Mouse (Mus musculus): ENCODE measurements around the gene Erbb2.

Erbb2 gene

GRCm38 (mm10) chr11:98385638-98386585 is 26.4 kb upstream of the Erbb2 start, which contains the start of gene Pnmt:
Gene Pnmt (plus strand): TSS chr11:98386450.
- DNase-seq (ENCODE audit: low spot score) = no peak

- no peak for DNase-seq (ENCODE audit: low spot score)
Observed at GRCm38 (mm10) chr11:98386596-98386995, 25.7 kb upstream of the Erbb2 start.

- no peak for DNase-seq (ENCODE audit: low spot score)
Observed at GRCm38 (mm10) chr11:98387056-98387577, 25.2 kb upstream of the Erbb2 start.

GRCm38 (mm10) chr11:98388282-98388681 is 24.0 kb upstream of the Erbb2 start:
- DNase-seq (ENCODE audit: low spot score) = no peak

GRCm38 (mm10) chr11:98389221-98389780 is 23.0 kb upstream of the Erbb2 start:
- no peak for DNase-seq (ENCODE audit: low spot score)

- no peak for DNase-seq (ENCODE audit: low spot score)
Observed at GRCm38 (mm10) chr11:98390141-98390540, 22.1 kb upstream of the Erbb2 start.

DNA sequence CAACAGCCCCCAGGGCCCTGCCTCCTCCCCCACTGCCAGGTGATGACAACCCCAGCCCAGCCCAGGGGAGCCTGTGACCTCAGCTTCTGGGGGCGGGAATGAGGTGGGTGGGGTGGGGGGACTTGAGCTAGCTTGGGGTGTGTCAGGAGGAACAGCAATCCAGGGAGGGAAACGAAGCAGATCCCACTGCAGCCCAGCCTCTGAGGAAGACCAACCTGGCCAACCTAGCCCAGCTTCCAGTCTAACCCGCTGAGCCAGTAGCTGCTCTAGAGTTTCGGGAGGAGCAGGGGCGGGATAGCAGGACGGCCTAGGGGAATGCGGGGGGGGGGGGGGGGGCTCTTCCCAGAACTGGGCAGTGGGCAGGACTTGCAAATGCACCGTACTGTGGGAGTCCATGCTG is 20.2 kb upstream of the Erbb2 start:
- no peak for DNase-seq (ENCODE audit: low spot score)

GRCm38 (mm10) chr11:98392645-98393044 is 19.6 kb upstream of the Erbb2 start:
- no peak for DNase-seq (ENCODE audit: low spot score)

DNA sequence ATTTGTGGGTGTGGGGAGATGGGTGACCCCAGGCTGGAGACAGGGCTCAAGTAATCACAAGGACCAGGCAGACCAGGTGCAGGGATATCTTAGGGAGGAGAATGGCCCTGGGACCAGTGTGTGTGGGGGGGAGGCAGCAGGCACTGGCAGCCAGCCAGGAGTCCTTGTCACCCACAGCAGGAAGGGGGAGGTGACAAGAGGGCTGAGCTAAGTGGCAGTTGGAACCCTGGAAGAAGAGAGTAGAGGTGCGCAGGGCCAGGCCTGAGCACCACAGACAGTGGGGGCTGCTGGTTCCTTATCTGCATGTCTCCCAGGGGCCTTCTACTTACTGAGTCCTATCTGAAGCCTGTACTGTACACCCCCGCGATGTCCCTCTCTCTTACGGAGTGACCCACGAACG is 19.0 kb upstream of the Erbb2 start:
- no peak for DNase-seq (ENCODE audit: low spot score)

DNA sequence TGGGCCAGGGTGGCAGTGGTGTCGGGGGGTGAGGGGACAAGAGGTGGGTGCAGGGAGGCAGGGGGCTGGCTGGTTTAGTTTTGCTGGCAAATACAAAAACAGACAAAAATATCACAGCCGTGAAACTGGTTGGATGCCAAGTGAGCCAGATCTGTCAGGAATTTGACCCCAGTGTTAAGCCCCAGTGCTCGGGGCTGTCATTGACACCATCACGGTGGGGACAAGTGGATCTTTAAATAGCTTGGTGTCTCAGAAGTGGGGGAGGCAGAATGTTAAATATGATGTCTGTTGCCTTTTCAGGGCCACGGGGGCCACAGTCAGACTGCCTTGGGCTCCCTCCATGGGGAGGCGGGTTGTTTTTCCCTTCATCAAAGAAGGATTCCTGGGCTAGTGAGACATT is 18.0 kb upstream of the Erbb2 start:
- no peak for DNase-seq (ENCODE audit: low spot score)

DNA sequence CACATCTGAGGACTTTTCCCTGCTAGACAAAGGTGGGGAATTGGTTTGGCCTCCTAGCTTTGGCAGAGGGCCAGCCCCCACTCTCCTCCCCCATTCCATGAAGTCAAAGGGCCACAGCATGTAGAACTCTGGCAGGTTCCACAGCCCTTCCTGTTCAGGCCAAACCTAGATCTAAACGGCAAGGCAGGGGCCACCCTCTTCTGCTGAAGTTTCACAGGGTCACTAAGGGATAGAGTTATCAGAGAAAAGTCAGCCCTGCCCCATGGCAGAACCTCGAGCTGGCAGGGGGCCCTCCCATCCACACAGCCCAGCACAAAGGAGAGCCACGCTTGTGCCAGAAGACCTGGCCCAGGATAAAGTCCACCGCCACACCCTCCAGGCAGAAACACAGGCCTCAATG is 17.2 kb upstream of the Erbb2 start:
- no peak for DNase-seq (ENCODE audit: low spot score)

- no peak for DNase-seq (ENCODE audit: low spot score)
Observed at GRCm38 (mm10) chr11:98397946-98398345, 14.3 kb upstream of the Erbb2 start.

DNA sequence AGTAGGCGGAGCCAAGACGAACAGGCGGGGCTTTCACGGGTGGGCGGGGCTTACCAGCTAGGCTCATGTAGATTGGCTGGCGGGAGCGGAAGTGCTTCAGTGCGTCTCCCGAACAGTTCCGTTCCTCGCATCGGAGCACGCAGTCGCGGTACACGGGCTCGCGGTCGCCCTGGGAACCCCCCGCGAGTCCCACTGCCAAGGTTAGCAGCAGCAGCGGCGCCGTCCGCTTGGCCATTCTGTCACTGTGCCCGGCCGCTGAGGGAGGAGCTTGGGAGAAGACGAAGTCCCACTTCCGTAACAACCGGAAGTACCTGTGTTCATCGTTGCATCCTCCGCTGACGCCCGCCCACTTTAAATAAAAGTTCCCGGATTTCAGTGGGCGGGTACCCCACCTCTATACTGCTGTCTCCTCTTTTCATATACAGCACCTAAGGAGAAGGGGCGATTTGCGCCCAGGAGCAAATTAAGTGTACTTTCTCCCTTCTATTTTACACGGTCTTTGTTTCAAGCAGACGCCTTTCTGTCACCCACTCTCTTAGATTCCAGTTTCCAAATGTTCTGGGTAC is 12.0 kb upstream of the Erbb2 start, which contains the start of gene Pgap3:
Pgap3 (minus strand) TSS at position 330 of the 566 bp plus-strand sequence.
- DNase-seq (ENCODE audit: low spot score) = peak; percentile 92

DNA sequence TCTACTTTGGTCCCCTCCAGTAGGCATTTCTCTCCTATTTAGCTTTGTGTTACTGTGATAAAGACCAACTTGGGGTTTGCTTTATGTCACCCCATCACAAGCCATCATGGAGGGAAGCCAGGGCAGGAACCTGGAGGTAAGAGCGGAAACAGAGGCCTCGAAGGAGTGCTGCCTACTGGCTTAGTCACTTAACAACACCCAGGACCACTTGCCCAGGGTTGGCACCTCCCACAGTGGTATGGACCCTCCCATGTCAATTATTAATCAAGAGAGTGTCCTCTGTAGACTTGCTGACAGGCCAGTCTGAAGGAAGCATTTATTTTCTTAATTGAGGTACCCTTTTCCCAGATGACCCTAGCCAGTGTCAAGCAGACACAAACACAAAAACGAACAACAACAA is 11.5 kb upstream of the Erbb2 start:
- DNase-seq (ENCODE audit: low spot score) = peak; percentile 75

- DNase-seq (ENCODE audit: low spot score) = no peak
Observed at GRCm38 (mm10) chr11:98406621-98407020, 5.6 kb upstream of the Erbb2 start.

GRCm38 (mm10) chr11:98408872-98409271 is 3.4 kb upstream of the Erbb2 start:
- peak; percentile 83 for DNase-seq (ENCODE audit: low spot score)

- DNase-seq (ENCODE audit: low spot score) = peak; percentile 72
Observed at GRCm38 (mm10) chr11:98409341-98409822, 2.9 kb upstream of the Erbb2 start.

DNA sequence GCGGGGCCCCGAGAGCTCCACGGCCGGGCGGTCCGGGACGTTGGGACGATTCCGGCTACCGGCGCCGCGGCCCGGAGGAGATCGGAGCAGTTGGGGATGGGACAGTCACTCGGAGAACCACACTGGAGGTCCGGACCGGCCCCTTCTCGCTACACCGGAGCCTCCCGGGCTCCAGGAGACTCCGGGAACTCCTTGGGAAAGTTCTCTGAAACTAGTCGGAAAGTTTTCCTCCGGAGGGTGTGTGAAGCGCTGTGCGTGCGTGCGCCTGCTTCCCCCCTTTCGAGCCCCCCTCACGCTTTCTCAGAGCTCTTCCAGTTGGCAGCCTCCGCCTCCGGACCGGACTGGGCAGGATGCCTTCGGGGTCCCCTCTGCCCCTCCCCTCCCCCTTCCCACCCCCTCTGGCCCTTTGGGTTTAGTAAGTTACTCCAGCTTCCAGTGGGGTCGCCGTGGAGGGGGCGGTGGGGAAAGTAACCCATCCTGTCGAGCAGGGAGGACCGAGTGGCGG is 579 bp downstream of the Erbb2 start:
- DNase-seq (ENCODE audit: low spot score) = peak; percentile 51

GRCm38 (mm10) chr11:98413731-98414130 is 1.5 kb downstream of the Erbb2 start:
- DNase-seq (ENCODE audit: low spot score) = no peak

DNA sequence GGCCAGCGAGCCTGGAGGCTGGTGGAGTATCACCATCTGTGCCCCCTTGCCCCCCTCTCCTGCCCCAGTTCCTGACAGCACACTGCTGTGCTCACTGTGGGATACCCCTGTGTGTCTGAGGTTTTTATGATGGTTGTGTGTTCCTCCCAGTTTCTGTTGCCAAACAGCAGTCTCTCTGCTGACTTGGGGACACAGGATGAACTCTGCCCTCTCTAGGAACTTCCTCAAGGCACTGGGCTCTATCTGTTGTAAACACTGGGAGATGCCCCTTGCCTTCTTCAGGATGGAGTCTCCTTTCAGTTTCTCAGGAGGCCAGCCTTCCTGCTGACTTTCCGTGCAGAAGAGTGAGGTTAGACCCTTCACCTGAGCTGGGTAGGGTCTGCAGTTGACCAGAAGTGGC is 1.9 kb downstream of the Erbb2 start:
- peak; percentile 47 for DNase-seq (ENCODE audit: low spot score)

GRCm38 (mm10) chr11:98417074-98417473 is 4.8 kb downstream of the Erbb2 start:
- DNase-seq (ENCODE audit: low spot score) = no peak

GRCm38 (mm10) chr11:98418273-98418672 is 6.0 kb downstream of the Erbb2 start:
- DNase-seq (ENCODE audit: low spot score) = no peak
